Mouse (Mus musculus): ENCODE measurements around the gene Thsd4.

GRCm38 (mm10) chr9:60126961-60127360 lies 394.9 kb downstream of the Thsd4 start:
- TF ChIP-seq POLR2A (IDR thresholded peaks at IDR 0.05; ENCODE audit: extremely low read depth, insufficient read depth, low read length) (no peak), CTCF (IDR thresholded peaks at IDR 0.05; ENCODE audit: extremely low read depth, insufficient read depth, low read length) (no peak)

Data from cortical plate, adult 2 months (tissue).